Mouse (Mus musculus) right cerebral cortex, postnatal 14 days (tissue): ENCODE measurements around the gene Abhd17a.
A peak's percentile ranks its signal among the peaks of the same experiment; 100 is the strongest.

Experiments
- DNase-seq: peaks from one replicate; pipeline ENCODE4 v3.0.0; 2022

Gene Abhd17a

GRCm38 (mm10) chr10:80539493-80539892, 50.6 kb downstream of the Abhd17a start:
- no peak for DNase-seq

- peak; percentile 40 for DNase-seq
Measured at GRCm38 (mm10) chr10:80538710-80539394, 51.3 kb downstream of the Abhd17a start, which contains the start of gene Atp8b3. Gene Atp8b3 (minus strand): TSS chr10:80539124.

GRCm38 (mm10) chr10:80538180-80538579, 52.0 kb downstream of the Abhd17a start:
- no peak for DNase-seq

- no peak for DNase-seq
Measured at GRCm38 (mm10) chr10:80535711-80536110, 54.4 kb downstream of the Abhd17a start.

GRCm38 (mm10) chr10:80535071-80535470, 55.1 kb downstream of the Abhd17a start:
- DNase-seq: no peak

GRCm38 (mm10) chr10:80533704-80534103, 56.4 kb downstream of the Abhd17a start:
- DNase-seq: no peak
